Mouse (Mus musculus) lung, embryonic 14.5 days (tissue): ENCODE measurements at regions not wholly inside any gene's neighbourhood (a gene's known extent, or its start where the extent isn't known, plus 50 kb on each side); places are given as distances from the start of the nearest gene placed in this dataset.

ENCODE experiments used
- ATAC-seq: fragments of 200-750 bp; cut with Nextera tagmentation; 2 replicates; pipeline ENCODE4 v1.8.0; 2017; ENCODE audit warnings: mild to moderate bottlenecking, moderate TSS enrichment, moderate library complexity; ENCODE audit not compliant: insufficient read depth
- DNase-seq: peaks from one replicate; pipeline ENCODE4 v3.0.0-alpha.2; 2015
- H3K27ac ChIP-seq: fragments of 300-500 bp; sonication (generic); 2 replicates; pipeline ENCODE4 v1.5.1; 2014; ENCODE audit warnings: low read depth, mild to moderate bottlenecking, moderate library complexity
- H3K27me3 ChIP-seq: fragments of 300-500 bp; sonication (generic); 2 replicates; pipeline ENCODE4 v1.6.1; 2014; ENCODE audit warnings: low read length, control low read depth; ENCODE audit not compliant: insufficient read depth
- H3K36me3 ChIP-seq: fragments of 300-500 bp; sonication (generic); 2 replicates; pipeline ENCODE4 v1.6.1; 2014; ENCODE audit warnings: control low read depth; ENCODE audit not compliant: insufficient read depth
- H3K4me1 ChIP-seq: fragments of 300-500 bp; sonication (generic); 2 replicates; pipeline ENCODE4 v1.6.1; 2014; ENCODE audit warnings: antibody characterized with exemption, control low read depth; ENCODE audit not compliant: insufficient read depth
- H3K4me2 ChIP-seq: fragments of 300-500 bp; sonication (generic); 2 replicates; pipeline ENCODE4 v1.6.1; 2014; ENCODE audit warnings: mild to moderate bottlenecking
- H3K4me3 ChIP-seq: fragments of 300-500 bp; sonication (generic); 2 replicates; pipeline ENCODE4 v1.5.1; 2014; ENCODE audit warnings: low read depth, low read length
- H3K9ac ChIP-seq: fragments of 300-500 bp; sonication (generic); 2 replicates; pipeline ENCODE4 v1.6.1; 2014
- H3K9me3 ChIP-seq: fragments of 300-500 bp; sonication (generic); 2 replicates; pipeline ENCODE4 v1.6.1; 2016; ENCODE audit warnings: low read depth, low read length, control low read depth
- CTCF ChIP-seq: IDR thresholded peaks from 2 replicates; pipeline ENCODE4 v1.5.1; 2016; ENCODE audit warnings: antibody characterized with exemption, low read depth
- WGBS: fragments of 180-500 bp; shearing (Covaris S2); extraction: QIAGEN DNeasy Blood & Tissue Kit; methylation state at CpG from one replicate; pipeline ENCODE4 v1.1.7; 2014; 5-methylcytosine and 5-hydroxymethylcytosine counted together

DNA sequence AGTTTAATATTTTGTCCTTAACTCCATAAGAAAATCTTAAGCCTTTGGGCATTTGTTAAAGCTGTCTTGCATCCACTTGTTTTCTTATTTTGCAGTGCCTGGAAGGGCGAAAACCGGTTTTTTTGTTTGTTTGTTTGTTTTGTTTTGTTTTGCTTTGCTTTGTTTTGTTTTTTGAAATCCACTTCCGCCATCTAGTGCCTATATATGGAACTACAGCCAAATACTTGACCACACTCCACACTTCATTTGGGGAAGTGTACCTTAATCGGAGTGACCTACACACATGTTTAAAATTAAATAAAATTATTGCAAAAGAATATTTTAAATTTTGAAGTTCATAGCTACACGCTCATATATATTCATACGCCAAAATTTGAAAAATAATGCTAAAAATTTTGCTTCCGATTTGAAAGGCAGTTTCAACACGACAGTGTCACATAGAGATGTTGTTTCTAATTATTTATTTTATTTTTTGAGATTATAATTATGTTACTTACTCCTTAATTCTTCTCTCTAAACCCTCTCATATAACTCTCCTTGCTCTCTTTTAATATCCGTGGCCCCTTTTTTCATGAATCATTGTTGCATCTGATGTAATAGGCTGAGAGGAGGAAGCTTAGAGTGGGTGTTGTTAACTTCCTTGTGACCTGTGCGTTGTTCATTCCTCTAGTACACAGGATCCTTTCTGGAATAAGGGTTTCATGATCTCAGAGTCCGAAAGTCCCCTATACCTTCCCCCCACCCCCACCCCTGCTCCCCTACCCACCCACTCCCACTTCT, 205.4 kb upstream of the Pof1b start:
- no peaks in the 10 kb centered on the region for H3K4me1 ChIP-seq
- no peak overlapping the region for H3K9ac ChIP-seq
- no peaks in the 10 kb centered on the region for H3K36me3 ChIP-seq
- peak; percentile 60 for DNase-seq
- no peaks in the 10 kb centered on the region for H3K9me3 ChIP-seq
- H3K4me2 ChIP-seq = no peak overlapping the region
- H3K27me3 ChIP-seq = no peaks in the 10 kb centered on the region
- 39% methylated on average over 11 of the region's 11 CpGs for WGBS
- no peak overlapping the region for H3K27ac ChIP-seq
- peak; percentile 58 for TF ChIP-seq CTCF
- no peak for ATAC-seq
- H3K4me3 ChIP-seq = no peak overlapping the region

DNA sequence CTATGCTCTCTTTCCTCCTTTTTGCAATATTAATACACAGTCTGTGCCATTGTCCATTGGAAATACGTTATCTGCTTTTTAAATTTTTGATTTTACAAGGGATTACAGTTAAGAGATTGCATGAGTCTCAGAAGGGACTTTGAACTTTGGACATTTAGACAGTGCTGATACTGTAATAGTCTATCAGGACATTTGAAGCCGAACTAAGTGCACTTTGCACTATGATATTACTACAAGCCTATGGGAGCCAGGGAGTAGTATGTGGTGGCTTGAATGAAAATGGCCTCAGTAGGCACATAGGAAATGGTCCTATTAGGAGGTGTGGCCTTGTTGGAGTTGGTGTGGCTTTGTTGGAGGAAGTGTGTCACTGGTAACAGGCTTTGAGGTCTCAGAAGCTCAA, 188.1 kb upstream of the Pof1b start:
- ATAC-seq = no peak
- no peak for DNase-seq
- 76% methylated on average over 2 of the region's 2 CpGs for WGBS

More for the DNA sequence above, 188.1 kb upstream of the Pof1b start:
- Histone ChIP-seq H3K9me3 (no peaks in the 10 kb centered on the region), H3K4me2 (no peak overlapping the region), H3K27me3 (no peaks in the 10 kb centered on the region), H3K4me3 (no peak overlapping the region), H3K36me3 (no peaks in the 10 kb centered on the region), H3K9ac (no peak overlapping the region), H3K4me1 (no peaks in the 10 kb centered on the region), H3K27ac (no peak overlapping the region)
- no peak for TF ChIP-seq CTCF
